Mouse (Mus musculus): Measurements from ENCODE around the gene Syngr2. TPM values are rescaled to one million over a fixed set of nuclear protein-coding genes. Genes with fewer than 3 reads are reported as not detected.
A peak's percentile ranks its signal among the peaks of the same experiment; 100 is the strongest.
"Not testable (repeated sequence)": the region's sequence is repeated elsewhere in the genome, so short reads cannot be mapped to it uniquely, and the experiment has no call there.

Gene Syngr2
- total and polyA plus RNA-seq, 2 experiments from 2014 or later = 14.0 to 25.3 TPM

- Histone ChIP-seq H3K4me2 (ENCODE audit: low read depth, low read length, poor library complexity, severe bottlenecking) (no peak overlapping the region), H3K9ac (replicated peaks; ENCODE audit: low read length, poor library complexity, severe bottlenecking) (no peak overlapping the region), H3K9me3 (ENCODE audit: low read length) (no peaks in the 10 kb centered on the region), H3K4me3 (ENCODE audit: low read depth, low read length) (no peak overlapping the region), H3K4me1 (ENCODE audit: insufficient read depth, low read length) (0 out of 2 replicates have a peak, but pooled peaks cover 4% of the 10 kb centered on the region), H3K27ac (ENCODE audit: low read depth, low read length) (no peak overlapping the region), H3K36me3 (ENCODE audit: insufficient read depth, low read length) (no peaks in the 10 kb centered on the region), H3K27me3 (ENCODE audit: insufficient read depth, low read length) (no peaks in the 10 kb centered on the region)
- DNase-seq (ENCODE audit: low spot score) (peak; percentile 64), ATAC-seq (ENCODE audit: low FRiP score) (no peak)
- 50% methylated on average over 9 of the region's 9 CpGs for WGBS
- TF ChIP-seq CTCF (IDR thresholded peaks at IDR 0.05) = no peak
Measured at GRCm38 (mm10) chr11:117828888-117829604, 19.6 kb downstream of the Syngr2 start.

- TF ChIP-seq CTCF (IDR thresholded peaks at IDR 0.05) = no peak
- 77% methylated on average over 2 of the region's 2 CpGs for WGBS
- no peak for ATAC-seq (ENCODE audit: low FRiP score)
Measured at GRCm38 (mm10) chr11:117829671-117830215, 20.3 kb downstream of the Syngr2 start.

GRCm38 (mm10) chr11:117830401-117830800, 20.9 kb downstream of the Syngr2 start:
- DNase-seq (ENCODE audit: low spot score) (no peak), ATAC-seq (ENCODE audit: low FRiP score) (no peak)
- Histone ChIP-seq H3K4me2 (ENCODE audit: low read depth, low read length, poor library complexity, severe bottlenecking) (no peak overlapping the region), H3K27ac (ENCODE audit: low read depth, low read length) (no peak overlapping the region), H3K4me1 (ENCODE audit: insufficient read depth, low read length) (0 out of 2 replicates have a peak, but pooled peaks cover under 1% of the 10 kb centered on the region), H3K9me3 (ENCODE audit: low read length) (no peaks in the 10 kb centered on the region), H3K27me3 (ENCODE audit: insufficient read depth, low read length) (no peaks in the 10 kb centered on the region), H3K4me3 (ENCODE audit: low read depth, low read length) (no peak overlapping the region), H3K9ac (replicated peaks; ENCODE audit: low read length, poor library complexity, severe bottlenecking) (no peak overlapping the region), H3K36me3 (ENCODE audit: insufficient read depth, low read length) (no peaks in the 10 kb centered on the region)
- 74% methylated on average over 9 of the region's 9 CpGs for WGBS
- no peak for TF ChIP-seq CTCF (IDR thresholded peaks at IDR 0.05)

More at GRCm38 (mm10) chr11:117829671-117830215, 20.3 kb downstream of the Syngr2 start:
- Histone ChIP-seq H3K4me3 (ENCODE audit: low read depth, low read length) (no peak overlapping the region), H3K4me1 (ENCODE audit: insufficient read depth, low read length) (0 out of 2 replicates have a peak, but pooled peaks cover 4% of the 10 kb centered on the region), H3K4me2 (ENCODE audit: low read depth, low read length, poor library complexity, severe bottlenecking) (no peak overlapping the region), H3K9me3 (ENCODE audit: low read length) (no peaks in the 10 kb centered on the region), H3K36me3 (ENCODE audit: insufficient read depth, low read length) (no peaks in the 10 kb centered on the region), H3K27ac (ENCODE audit: low read depth, low read length) (no peak overlapping the region), H3K9ac (replicated peaks; ENCODE audit: low read length, poor library complexity, severe bottlenecking) (no peak overlapping the region), H3K27me3 (ENCODE audit: insufficient read depth, low read length) (no peaks in the 10 kb centered on the region)
- DNase-seq (ENCODE audit: low spot score) = no peak

- DNase-seq (ENCODE audit: low spot score) = peak; percentile 70
- Histone ChIP-seq H3K4me1 (ENCODE audit: insufficient read depth, low read length) (no peaks in the 10 kb centered on the region), H3K4me2 (ENCODE audit: low read depth, low read length, poor library complexity, severe bottlenecking) (peak overlapping the region; percentile 42), H3K36me3 (ENCODE audit: insufficient read depth, low read length) (no peaks in the 10 kb centered on the region), H3K4me3 (ENCODE audit: low read depth, low read length) (peak overlapping the region; percentile 27), H3K27ac (ENCODE audit: low read depth, low read length) (peak overlapping the region; percentile 51; the same call in 1 of the 2 replicates), H3K9me3 (ENCODE audit: low read length) (no peaks in the 10 kb centered on the region), H3K27me3 (ENCODE audit: insufficient read depth, low read length) (no peaks in the 10 kb centered on the region), H3K9ac (replicated peaks; ENCODE audit: low read length, poor library complexity, severe bottlenecking) (0 out of 2 replicates have a peak overlapping the region, but pooled peaks have one; percentile 14)
- WGBS = 20% methylated on average over 28 of the region's 28 CpGs
- peak; percentile 78 for TF ChIP-seq CTCF (IDR thresholded peaks at IDR 0.05)
- peak; percentile 75 for ATAC-seq (ENCODE audit: low FRiP score)
Measured at GRCm38 (mm10) chr11:117832086-117832969, 22.9 kb downstream of the Syngr2 start.

GRCm38 (mm10) chr11:117833509-117833908, 24.0 kb downstream of the Syngr2 start:
- not testable (repeated sequence) for H3K27me3 ChIP-seq (ENCODE audit: insufficient read depth, low read length); H3K4me2 ChIP-seq (ENCODE audit: low read depth, low read length, poor library complexity, severe bottlenecking); H3K4me3 ChIP-seq (ENCODE audit: low read depth, low read length); H3K36me3 ChIP-seq (ENCODE audit: insufficient read depth, low read length); DNase-seq (ENCODE audit: low spot score); H3K27ac ChIP-seq (ENCODE audit: low read depth, low read length); ATAC-seq (ENCODE audit: low FRiP score); H3K4me1 ChIP-seq (ENCODE audit: insufficient read depth, low read length); H3K9ac ChIP-seq (replicated peaks; ENCODE audit: low read length, poor library complexity, severe bottlenecking); H3K9me3 ChIP-seq (ENCODE audit: low read length)
- 96% methylated on average over 4 of the region's 6 CpGs for WGBS
